Mouse (Mus musculus) ES-E14 (cell line): Measurements from ENCODE around the gene Gm10309. TPM values are rescaled to one million over a fixed set of nuclear protein-coding genes. Genes with fewer than 3 reads are reported as not detected.

Experiments used
- DNase-seq: peaks from one replicate; pipeline ENCODE4 v3.0.0-alpha.2; 2013; ENCODE audit warnings: low read depth, low spot score
- H3K27ac ChIP-seq: 2 replicates; pipeline ENCODE4 v1.5.1; 2012; ENCODE audit warnings: low read depth, mild to moderate bottlenecking, low read length, moderate library complexity, mixed read lengths; ENCODE audit not compliant: poor library complexity, insufficient read depth, severe bottlenecking
- H3K36me3 ChIP-seq: 2 replicates; pipeline ENCODE4 v1.6.1; 2012; ENCODE audit warnings: mild to moderate bottlenecking, low read length, moderate library complexity, mixed read lengths; ENCODE audit not compliant: control insufficient read depth, poor library complexity, insufficient read depth, severe bottlenecking
- H3K4me1 ChIP-seq, 2 experiments: fragments of 150-350 bp in 1 of 2; sonication (generic) in 1 of 2; 2 replicates each; pipeline ENCODE4 v1.6.1; 2012; ENCODE audit warnings: low read length in 2 of 2, mild to moderate bottlenecking in 1 of 2, mixed read lengths in 1 of 2; ENCODE audit not compliant: control insufficient read depth in 2 of 2, insufficient read depth in 2 of 2, poor library complexity in 1 of 2
- H3K4me3 ChIP-seq, 2 experiments: fragments of 150-350 bp in 1 of 2; sonication (generic) in 1 of 2; 2 replicates each; pipeline ENCODE4 v1.5.1; 2012; ENCODE audit warnings: low read length in 2 of 2, low read depth in 1 of 2, mild to moderate bottlenecking in 1 of 2, mixed read lengths in 1 of 2; ENCODE audit not compliant: insufficient read depth in 1 of 2, poor library complexity in 1 of 2, severe bottlenecking in 1 of 2
- H3K9ac ChIP-seq: 2 replicates; pipeline ENCODE4 v1.6.1; 2012; ENCODE audit warnings: low read depth, mild to moderate bottlenecking, low read length, mixed read lengths; ENCODE audit not compliant: poor library complexity, insufficient read depth, severe bottlenecking
- H3K9me3 ChIP-seq: fragments of 150-350 bp; sonication (generic); 2 replicates; pipeline ENCODE4 v1.6.1; 2012; ENCODE audit warnings: low read depth, mild to moderate bottlenecking, low read length; ENCODE audit not compliant: control insufficient read depth, insufficient read depth
- CHD2 ChIP-seq: IDR thresholded peaks from 2 replicates; pipeline ENCODE4 v1.6.1; 2014; ENCODE audit warnings: mild to moderate bottlenecking, low read depth, low read length, inconsistent platforms
- HCFC1 ChIP-seq: IDR thresholded peaks from 2 replicates; pipeline ENCODE4 v1.6.1; 2012; ENCODE audit warnings: low read length, inconsistent platforms, borderline replicate concordance; ENCODE audit not compliant: insufficient read depth
- MAFK ChIP-seq: IDR thresholded peaks from 2 replicates; pipeline ENCODE4 v1.6.1; 2014; ENCODE audit warnings: mild to moderate bottlenecking, low read depth, low read length, inconsistent platforms; ENCODE audit not compliant: insufficient read depth
- ZC3H11A ChIP-seq: IDR thresholded peaks from 2 replicates; pipeline ENCODE4 v1.6.1; 2012; ENCODE audit warnings: low read depth, mild to moderate bottlenecking, inconsistent platforms, low read length, borderline replicate concordance
- ZNF384 ChIP-seq: IDR thresholded peaks from 2 replicates; pipeline ENCODE4 v1.6.1; 2012; ENCODE audit warnings: low read depth, low read length, inconsistent platforms
- in situ Hi-C, 2 experiments: fragments of 600-800 bp; cut with MboI; formaldehyde crosslinking; loops; one replicate each; pipeline ENCODE4 v1.15.1; 2025; ENCODE audit warnings: low sequenced_read_pairs in 2 of 2, inconsistent platforms in 1 of 2; ENCODE audit not compliant: unreplicated experiment in 2 of 2
- total RNA-seq: library from RNA; depleted of rRNA; stranded (reverse); fragments of 300-350 nt; gene quantifications from 2 replicates; pipeline ENCODE4 v1.2.3, GENCODE M21; 2012

Gm10309 gene
- total RNA-seq, 1 experiment = not detected

- Histone ChIP-seq H3K9me3 (no peaks in the 10 kb centered on the region), H3K9ac (no peak overlapping the region), H3K36me3 (no peaks in the 10 kb centered on the region), H3K4me3 (no peak overlapping the region), H3K27ac (no peak overlapping the region), H3K4me1 (no peaks in the 10 kb centered on the region)
- in situ Hi-C loops = loop anchor here in 1 of 2 experiments (10.0 kb wide), 1 partner anchor 305 kb away; no protein-coding TSS in a partner anchor
- DNase-seq = no peak
- no peak for TF ChIP-seq HCFC1
- TF ChIP-seq ZNF384 = no peak
- TF ChIP-seq ZC3H11A = no peak
- TF ChIP-seq MAFK = no peak
- no peak for TF ChIP-seq CHD2
These were observed 4.8 kb upstream of the Gm10309 start for GRCm38 (mm10) chr17:86509871-86510270.

- in situ Hi-C loops = loop anchor here in 1 of 2 experiments (10.0 kb wide), 1 partner anchor 307 kb away; no protein-coding TSS in a partner anchor
- Histone ChIP-seq H3K9me3 (no peaks in the 10 kb centered on the region), H3K4me3 (no peak overlapping the region), H3K36me3 (no peaks in the 10 kb centered on the region), H3K27ac (no peak overlapping the region), H3K4me1 (no peaks in the 10 kb centered on the region), H3K9ac (no peak overlapping the region)
- TF ChIP-seq HCFC1 (no peak), MAFK (no peak), ZC3H11A (no peak), ZNF384 (no peak), CHD2 (no peak)
- DNase-seq = no peak
These were observed 3.1 kb upstream of the Gm10309 start for GRCm38 (mm10) chr17:86508212-86508490.

GRCm38 (mm10) chr17:86507342-86508211, 2.5 kb upstream of the Gm10309 start:
- in situ Hi-C loops = loop anchor here in 1 of 2 experiments (10.0 kb wide), 1 partner anchor 307 kb away; no protein-coding TSS in a partner anchor
- Histone ChIP-seq H3K9me3 (no peaks in the 10 kb centered on the region), H3K4me3 (no peak overlapping the region), H3K9ac (no peak overlapping the region), H3K27ac (no peak overlapping the region), H3K36me3 (no peaks in the 10 kb centered on the region), H3K4me1 (no peaks in the 10 kb centered on the region)
- DNase-seq = no peak
- TF ChIP-seq ZNF384 (no peak), ZC3H11A (no peak), MAFK (no peak), CHD2 (no peak), HCFC1 (no peak)

GRCm38 (mm10) chr17:86506881-86507280, 1.8 kb upstream of the Gm10309 start:
- TF ChIP-seq MAFK = no peak
- TF ChIP-seq ZC3H11A = no peak
- TF ChIP-seq ZNF384 = no peak
- TF ChIP-seq CHD2 = no peak
- no peak for TF ChIP-seq HCFC1
- DNase-seq = no peak
- in situ Hi-C loops = loop anchor here in 1 of 2 experiments (10.0 kb wide), 1 partner anchor 308 kb away; no protein-coding TSS in a partner anchor
- Histone ChIP-seq H3K9ac (no peak overlapping the region), H3K27ac (no peak overlapping the region), H3K36me3 (no peaks in the 10 kb centered on the region), H3K9me3 (no peaks in the 10 kb centered on the region), H3K4me3 (no peak overlapping the region), H3K4me1 (no peaks in the 10 kb centered on the region)
